Mouse (Mus musculus) NIH3T3 (cell line): ENCODE results near the gene Vat1.
A peak's percentile ranks its signal among the peaks of the same experiment; 100 is the strongest.
"Not testable (repeated sequence)": the region's sequence is repeated elsewhere in the genome, so short reads cannot be mapped to it uniquely, and the experiment has no call there.

Experiments used
- DNase-seq: peaks from one replicate; pipeline ENCODE4 v3.0.0-alpha.2; 2012; ENCODE audit warnings: low read depth

Vat1 gene

GRCm38 (mm10) chr11:101465101-101465868 lies 745 bp downstream of the Vat1 start:
- DNase-seq = peak; percentile 94

- peak; percentile 55 for DNase-seq
Observed at GRCm38 (mm10) chr11:101464211-101465100, 1.6 kb downstream of the Vat1 start, which contains the start of gene Rnd2. Rnd2 (plus strand) TSS chr11:101464999.

GRCm38 (mm10) chr11:101462583-101463440 lies 3.2 kb downstream of the Vat1 start:
- no peak for DNase-seq

- no peak for DNase-seq
Observed at GRCm38 (mm10) chr11:101462141-101462540, 3.9 kb downstream of the Vat1 start.

- no peak for DNase-seq
Observed at GRCm38 (mm10) chr11:101460321-101460720, 5.7 kb downstream of the Vat1 start.

- DNase-seq = no peak
Observed at GRCm38 (mm10) chr11:101459716-101460115, 6.3 kb downstream of the Vat1 start.

GRCm38 (mm10) chr11:101458217-101458616 lies 7.8 kb downstream of the Vat1 start:
- DNase-seq = no peak

GRCm38 (mm10) chr11:101457631-101458030 lies 8.4 kb downstream of the Vat1 start:
- no peak for DNase-seq

- DNase-seq = no peak
Observed at GRCm38 (mm10) chr11:101455627-101456026, 10.4 kb downstream of the Vat1 start.

GRCm38 (mm10) chr11:101454702-101455101 lies 11.3 kb downstream of the Vat1 start:
- DNase-seq = peak; percentile 62

- DNase-seq = no peak
Observed at GRCm38 (mm10) chr11:101452093-101452774, 13.8 kb downstream of the Vat1 start.

- peak; percentile 67 for DNase-seq
Observed at GRCm38 (mm10) chr11:101451536-101451935, 14.5 kb downstream of the Vat1 start.

- peak; percentile 61 for DNase-seq
Observed at GRCm38 (mm10) chr11:101450394-101450793, 15.6 kb downstream of the Vat1 start.

- DNase-seq = not testable (repeated sequence)
Observed at GRCm38 (mm10) chr11:101449596-101449995, 16.4 kb downstream of the Vat1 start.

GRCm38 (mm10) chr11:101448899-101449298 lies 17.1 kb downstream of the Vat1 start:
- peak; percentile 37 for DNase-seq

- peak; percentile 94 for DNase-seq
Observed at GRCm38 (mm10) chr11:101448274-101448746, 17.7 kb downstream of the Vat1 start, which contains the start of gene Ifi35. Ifi35 (plus strand) TSS chr11:101448407.

GRCm38 (mm10) chr11:101447786-101448185 lies 18.2 kb downstream of the Vat1 start:
- no peak for DNase-seq

- not testable (repeated sequence) for DNase-seq
Observed at GRCm38 (mm10) chr11:101446860-101447259, 19.2 kb downstream of the Vat1 start.

GRCm38 (mm10) chr11:101446319-101446718 lies 19.7 kb downstream of the Vat1 start:
- no peak for DNase-seq

GRCm38 (mm10) chr11:101442760-101443159 lies 23.3 kb downstream of the Vat1 start:
- no peak for DNase-seq

GRCm38 (mm10) chr11:101442127-101442693 lies 23.8 kb downstream of the Vat1 start, which contains the start of gene Rpl27:
Rpl27 (plus strand) TSS chr11:101442298.
- peak; percentile 99 for DNase-seq
